Mouse (Mus musculus) fibroblast of lung, adult 2 months (primary cell): Measurements from ENCODE around the gene Epha2.
A peak's percentile ranks its signal among the peaks of the same experiment; 100 is the strongest.

Source experiments
- DNase-seq: peaks from one replicate; pipeline ENCODE4 v3.0.0-alpha.2; 2011; ENCODE audit warnings: low read depth

Epha2 gene

GRCm38 (mm10) chr4:141301116-141301553, at the start of gene Epha2:
Gene Epha2 (plus strand): TSS chr4:141301240.
- peak; percentile 55 for DNase-seq

GRCm38 (mm10) chr4:141252641-141253040, 48.4 kb upstream of the Epha2 start:
- DNase-seq: no peak

GRCm38 (mm10) chr4:141254234-141254633, 46.8 kb upstream of the Epha2 start:
- no peak for DNase-seq

GRCm38 (mm10) chr4:141257440-141257839, 43.6 kb upstream of the Epha2 start:
- no peak for DNase-seq

DNA sequence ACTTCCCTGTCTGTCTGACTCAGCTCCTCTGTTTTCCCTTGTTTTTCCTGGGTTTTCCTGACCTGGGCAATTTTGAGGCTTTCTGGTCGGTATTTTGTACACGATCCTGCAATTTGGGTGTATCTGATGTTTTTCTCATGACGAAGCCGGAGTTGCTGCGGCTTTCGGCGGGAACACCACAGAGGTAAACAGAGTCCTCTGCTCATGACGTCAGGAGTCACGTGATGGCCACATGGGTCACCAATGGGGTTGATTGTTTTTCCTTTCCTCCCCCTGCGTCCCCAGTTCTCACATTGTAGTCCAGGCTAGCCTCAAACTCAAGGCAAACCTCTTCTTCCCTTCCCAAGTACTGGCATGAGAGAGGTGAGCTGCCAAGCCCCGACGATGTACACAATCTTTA, 41.6 kb upstream of the Epha2 start:
- DNase-seq: peak; percentile 49

GRCm38 (mm10) chr4:141260007-141260723, 40.9 kb upstream of the Epha2 start:
- peak; percentile 65 for DNase-seq

- DNase-seq: no peak
Observed at GRCm38 (mm10) chr4:141262906-141263637, 38.0 kb upstream of the Epha2 start.

DNA sequence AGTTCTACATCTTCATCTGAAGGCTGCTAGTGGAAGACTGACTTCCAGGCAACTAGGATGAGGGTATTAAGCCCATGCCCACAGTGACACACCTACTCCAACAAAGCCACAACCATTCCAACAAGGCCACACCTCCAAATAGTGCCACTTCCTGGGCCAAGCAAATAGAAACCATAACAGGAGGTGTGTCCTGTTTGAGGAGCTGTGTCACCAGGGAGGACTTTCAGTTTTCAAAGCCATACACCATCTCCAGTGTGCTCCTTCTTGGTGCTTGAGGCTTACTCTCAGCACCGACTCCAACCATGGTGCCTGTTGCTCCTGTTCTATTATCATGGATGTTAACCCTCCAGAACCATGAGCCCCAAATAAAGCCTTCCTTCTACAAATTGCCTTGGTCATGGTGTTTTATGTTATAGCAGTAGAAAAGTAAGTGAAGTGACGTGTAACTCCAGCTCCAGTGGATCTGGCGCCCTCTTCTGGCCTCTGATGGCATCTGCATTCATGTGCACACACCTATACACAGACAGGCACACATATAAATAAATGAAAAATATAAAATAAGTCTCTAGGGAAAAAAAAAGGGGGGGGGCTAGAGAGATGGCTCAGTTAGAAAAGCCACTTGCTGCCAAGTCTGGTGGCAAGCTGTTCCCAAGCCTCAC, 34.9 kb upstream of the Epha2 start:
- no peak for DNase-seq

GRCm38 (mm10) chr4:141267250-141267649, 33.8 kb upstream of the Epha2 start:
- DNase-seq: no peak

DNA sequence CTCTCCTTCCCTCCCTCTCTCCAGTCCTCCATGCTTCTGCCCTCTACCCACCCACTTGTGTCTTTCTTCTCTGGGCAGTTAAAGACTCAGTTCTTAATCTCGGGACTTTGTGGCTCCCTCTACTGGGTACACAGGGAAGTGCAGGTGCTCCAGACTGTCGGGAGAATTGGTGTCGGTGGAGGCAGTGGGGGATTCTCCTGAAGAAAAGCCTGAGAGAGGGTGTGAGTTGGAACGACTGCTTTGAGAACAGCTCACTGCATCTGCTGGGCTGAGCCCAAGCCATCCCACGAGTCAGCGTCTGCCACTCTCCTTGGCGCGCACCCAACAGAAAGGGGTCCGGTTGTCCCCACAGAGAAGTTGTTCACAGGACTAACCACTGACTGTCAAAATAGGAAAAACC, 33.2 kb upstream of the Epha2 start:
- DNase-seq: no peak

DNA sequence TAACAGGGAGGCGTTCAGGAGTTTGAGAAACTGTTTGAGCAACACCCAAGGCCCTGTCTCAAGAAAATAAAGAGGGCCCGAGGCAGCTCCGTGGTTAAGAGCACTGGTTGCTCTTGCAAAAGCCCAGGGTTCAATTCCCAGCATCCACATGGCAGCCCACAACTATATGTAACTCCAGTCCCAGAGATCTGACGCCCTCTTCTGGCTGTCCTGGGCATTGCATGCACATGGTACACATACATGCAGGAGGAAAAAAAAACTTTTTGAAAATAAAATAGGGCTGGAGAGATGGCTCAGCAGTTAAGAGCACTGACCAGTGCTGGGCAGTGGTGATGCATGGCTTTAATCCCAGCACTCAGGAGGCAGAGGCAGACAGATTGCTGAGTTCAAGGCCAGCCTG, 32.7 kb upstream of the Epha2 start:
- no peak for DNase-seq

DNA sequence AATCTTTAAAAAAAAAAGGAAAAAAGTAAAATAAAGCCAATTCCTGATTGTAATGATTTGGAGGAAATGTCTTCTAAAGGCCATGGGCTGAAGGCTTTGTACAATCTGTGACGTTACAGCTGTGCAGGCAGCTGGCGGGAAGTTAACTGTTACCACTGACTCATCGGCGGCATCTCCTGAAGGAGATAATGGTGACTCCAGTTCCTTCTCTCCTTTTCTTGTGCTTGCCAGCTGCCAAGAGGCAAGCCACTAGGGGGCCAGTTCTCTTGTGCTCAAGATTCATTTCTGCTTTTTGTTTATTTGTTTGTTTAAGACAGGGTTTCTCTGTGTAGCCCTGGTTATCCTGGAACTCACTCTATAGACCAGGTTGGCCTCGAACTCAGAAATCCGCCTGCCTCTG, 32.0 kb upstream of the Epha2 start:
- DNase-seq: no peak

DNA sequence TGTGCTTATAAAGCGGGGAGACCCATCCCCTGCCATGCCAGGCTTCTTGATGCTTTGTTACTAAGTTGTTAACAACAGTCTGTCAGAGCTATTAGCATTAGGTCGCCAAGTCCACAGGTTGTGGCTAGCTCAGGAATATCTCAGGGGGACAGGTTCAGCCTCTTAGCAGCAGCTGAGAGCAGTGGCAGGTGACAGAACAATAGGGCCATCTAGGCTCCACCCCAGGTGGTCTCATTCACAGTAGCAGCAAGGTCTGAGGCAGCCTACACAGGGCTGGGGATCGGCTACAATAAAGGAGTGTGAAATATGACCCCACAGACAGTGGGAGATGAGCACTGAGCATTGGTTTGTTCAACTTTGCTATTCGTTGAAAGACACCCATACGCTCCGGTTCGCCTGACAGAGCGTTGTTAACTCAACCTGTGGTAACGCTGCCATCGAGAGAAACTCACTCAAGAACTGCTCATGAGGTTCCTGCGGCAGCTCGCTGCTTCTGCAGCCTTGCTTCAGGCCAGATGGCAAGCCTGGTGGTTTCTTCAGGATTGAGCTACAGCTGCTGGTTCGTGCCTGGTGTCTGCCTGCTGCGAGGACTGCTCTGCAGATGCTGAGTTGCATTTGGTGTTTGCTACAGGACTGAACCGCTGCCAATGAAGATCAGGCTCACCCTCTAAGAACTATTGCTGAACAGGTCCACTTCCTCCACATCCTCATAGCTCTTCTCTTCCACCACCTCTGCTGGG, 30.7 kb upstream of the Epha2 start:
- DNase-seq: no peak

DNA sequence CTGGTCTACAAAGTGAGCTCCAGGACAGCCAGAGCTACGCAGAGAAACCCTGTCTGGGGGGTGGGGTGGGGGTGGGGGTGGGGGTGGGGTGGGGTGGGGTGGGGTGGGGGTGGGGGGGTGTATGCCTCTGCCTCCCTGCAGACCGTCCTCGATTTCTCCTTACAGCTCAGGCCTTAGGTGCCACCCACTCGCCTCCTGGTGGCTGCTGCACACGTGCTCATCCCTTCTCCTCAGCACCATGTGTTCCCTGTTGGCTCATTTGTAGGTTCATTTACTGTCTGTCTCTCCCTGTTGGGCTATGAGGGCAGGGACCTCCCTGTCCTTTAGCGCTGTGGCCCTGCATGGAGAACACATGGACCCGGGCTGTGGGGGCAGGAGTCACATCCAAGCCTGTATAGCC, 29.8 kb upstream of the Epha2 start:
- DNase-seq: no peak

DNA sequence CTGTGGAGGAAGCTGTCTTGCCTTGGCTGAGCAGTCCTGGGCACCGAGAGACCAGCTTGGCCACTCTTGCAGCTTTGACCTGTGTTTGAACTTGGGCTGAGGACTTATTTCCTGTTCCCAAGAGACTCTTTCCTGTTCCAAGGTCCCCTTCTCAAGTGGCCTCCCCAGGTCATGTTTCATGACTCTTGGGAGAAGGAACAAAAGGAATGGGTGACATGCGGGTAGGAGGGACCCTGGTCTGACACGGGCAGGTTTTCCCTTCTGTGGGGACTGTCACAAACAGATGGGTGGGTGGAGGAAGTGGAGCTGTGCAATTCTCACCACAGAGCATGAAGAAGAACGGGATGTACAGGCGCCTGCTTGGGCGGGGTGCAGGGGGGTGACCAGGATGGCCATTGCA, 29.3 kb upstream of the Epha2 start:
- DNase-seq: no peak

GRCm38 (mm10) chr4:141272878-141273277, 28.2 kb upstream of the Epha2 start:
- DNase-seq: peak; percentile 70

DNA sequence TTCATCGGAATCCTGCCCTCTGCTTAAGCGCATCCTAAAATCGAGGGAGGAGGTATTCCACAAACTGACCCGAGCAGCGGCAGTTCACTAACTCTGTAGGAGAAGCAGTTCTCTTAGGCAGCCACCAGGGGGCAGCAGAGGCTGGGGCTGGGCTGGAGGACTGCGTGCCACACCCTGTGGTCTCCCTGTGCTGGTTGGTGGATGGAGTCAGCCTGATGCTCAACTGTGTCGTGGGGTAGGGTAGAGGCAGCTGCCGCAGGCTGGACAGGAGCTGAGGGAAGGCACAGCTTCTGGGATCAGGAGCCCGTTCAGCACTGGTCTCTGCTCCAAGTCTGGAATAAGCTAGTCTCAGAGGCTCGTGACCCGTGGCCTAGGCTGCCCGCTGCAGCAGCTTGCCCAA, 27.7 kb upstream of the Epha2 start:
- peak; percentile 82 for DNase-seq

DNA sequence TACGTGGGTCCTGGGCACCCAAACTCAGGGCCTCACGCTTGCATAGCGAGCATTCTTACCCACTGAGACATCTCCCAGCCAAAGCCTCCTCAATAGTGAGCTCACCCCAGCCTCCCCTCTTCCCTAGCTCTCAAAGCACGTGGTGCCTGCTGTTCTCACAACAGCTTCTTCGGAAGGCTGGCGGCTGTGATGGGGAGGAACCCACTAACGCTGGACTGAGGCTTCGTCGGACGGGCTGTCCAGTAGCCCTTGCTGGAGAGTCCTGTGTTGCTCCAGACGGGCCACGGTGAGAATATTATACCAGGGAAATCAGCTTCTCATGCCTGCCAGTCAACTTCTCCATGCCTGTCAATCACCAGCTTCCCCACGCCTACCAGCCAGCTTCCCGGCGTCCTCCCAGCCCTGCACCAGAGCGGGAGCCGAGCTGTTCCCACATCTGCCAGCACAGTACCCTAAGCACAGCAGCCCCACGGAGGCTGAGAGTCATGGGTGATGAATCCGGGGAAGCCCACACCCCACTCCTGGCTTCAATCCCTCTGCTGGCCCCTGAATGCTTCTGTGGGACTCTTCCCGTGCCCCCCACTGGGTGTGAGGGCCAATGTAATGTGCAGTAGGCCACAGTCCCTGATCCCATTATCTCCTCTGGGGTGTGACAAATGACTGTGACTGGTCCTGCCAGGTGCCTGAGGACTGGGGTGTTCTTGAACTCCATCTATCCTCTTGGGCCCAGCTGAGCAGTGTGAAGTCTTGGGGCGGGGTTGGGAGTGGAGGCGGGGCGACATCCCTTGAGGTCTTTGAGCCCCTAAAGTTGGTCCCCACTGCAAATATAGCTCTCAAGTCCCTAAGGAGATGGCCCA, 26.3 kb upstream of the Epha2 start:
- DNase-seq: peak; percentile 61

DNA sequence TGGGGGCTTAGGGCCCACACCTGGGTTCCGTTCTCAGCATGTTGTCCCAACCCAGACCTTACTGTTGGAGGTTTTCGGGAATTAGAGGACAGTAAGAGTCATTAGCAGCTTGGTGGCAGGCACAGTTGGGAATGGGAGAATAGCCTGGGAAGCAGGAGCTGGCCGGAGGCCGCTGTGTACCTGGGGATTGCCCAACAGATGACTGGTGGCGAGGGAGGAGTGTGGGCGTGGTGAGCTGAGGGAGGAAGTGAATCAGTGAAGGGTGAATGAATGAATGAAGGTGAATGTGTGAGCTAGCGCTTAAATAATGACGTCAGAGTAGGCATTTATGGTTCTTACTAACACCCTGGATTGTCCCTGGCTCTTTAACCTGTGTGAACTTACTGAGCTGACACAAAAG, 23.9 kb upstream of the Epha2 start:
- DNase-seq: no peak

- DNase-seq: peak; percentile 83
Observed at GRCm38 (mm10) chr4:141278154-141278553, 22.9 kb upstream of the Epha2 start.

GRCm38 (mm10) chr4:141279327-141279726, 21.7 kb upstream of the Epha2 start:
- DNase-seq: no peak
